Mouse (Mus musculus) testis, adult 2 months (tissue): Measurements from ENCODE around the gene Gm20388. TPM values are rescaled to one million over a fixed set of nuclear protein-coding genes. Genes with fewer than 3 reads are reported as not detected.

Source experiments
- H3K27ac ChIP-seq: fragments of 200-500 bp; 2 replicates; pipeline ENCODE4 v1.5.1; 2012; ENCODE audit warnings: low read depth, low read length; ENCODE audit not compliant: control insufficient read depth, insufficient read depth
- H3K27me3 ChIP-seq: fragments of 200-500 bp; 2 replicates; pipeline ENCODE4 v1.6.1; 2012; ENCODE audit warnings: mild to moderate bottlenecking, low read length, moderate library complexity; ENCODE audit not compliant: control insufficient read depth, insufficient read depth
- H3K36me3 ChIP-seq: fragments of 200-500 bp; 2 replicates; pipeline ENCODE4 v1.6.1; 2012; ENCODE audit warnings: mild to moderate bottlenecking, low read length; ENCODE audit not compliant: control insufficient read depth, insufficient read depth
- H3K4me1 ChIP-seq: fragments of 200-500 bp; 2 replicates; pipeline ENCODE4 v1.6.1; 2012; ENCODE audit warnings: low read length; ENCODE audit not compliant: control insufficient read depth, insufficient read depth
- H3K4me3 ChIP-seq: fragments of 200-500 bp; 2 replicates; pipeline ENCODE4 v1.5.1; 2012; ENCODE audit warnings: low read depth, mild to moderate bottlenecking, low read length, moderate library complexity, mixed read lengths; ENCODE audit not compliant: control insufficient read depth
- CTCF ChIP-seq: fragments of 200-500 bp; IDR thresholded peaks from 2 replicates; pipeline ENCODE4 v1.5.1; 2012; ENCODE audit warnings: low read depth, mild to moderate bottlenecking, inconsistent platforms, low read length, moderate library complexity; ENCODE audit not compliant: control insufficient read depth, insufficient read depth, insufficient replicate concordance
- POLR2A ChIP-seq: fragments of 200-500 bp; IDR thresholded peaks from 2 replicates; pipeline ENCODE4 v1.6.1; 2012; ENCODE audit warnings: low read depth, mild to moderate bottlenecking, inconsistent platforms, low read length, moderate library complexity; ENCODE audit not compliant: control insufficient read depth
- polyA plus RNA-seq: library from polyadenylated mRNA; depleted of rRNA; stranded (reverse); fragments of >200 nt; gene quantifications from 2 replicates; pipeline ENCODE4 v1.2.3, GENCODE M21; 2012

Gene Gm20388
- polyA plus RNA-seq, 1 experiment = 5.6 TPM

DNA sequence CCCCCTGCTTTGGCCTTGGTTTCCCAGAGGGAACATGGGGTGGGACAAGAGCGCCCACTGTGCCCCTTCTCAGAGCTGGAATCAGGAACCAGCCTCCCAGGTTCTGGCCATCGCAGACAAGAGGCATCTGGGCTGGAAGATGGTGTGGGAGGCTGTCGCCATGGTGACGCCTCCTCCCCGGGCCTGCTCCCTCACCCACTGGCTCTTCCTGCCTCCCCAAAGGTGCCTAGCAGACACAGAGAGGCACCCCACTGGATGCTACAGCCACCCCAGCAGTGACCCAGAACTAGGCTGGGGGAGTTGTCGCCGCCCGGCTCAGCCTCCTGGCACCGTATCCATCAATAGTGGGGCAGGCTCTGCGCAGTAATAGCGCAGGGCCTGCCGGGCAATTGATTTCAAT is 530.1 kb downstream of the Gm20388 start:
- Histone ChIP-seq H3K27me3 (no peaks in the 10 kb centered on the region), H3K4me1 (no peaks in the 10 kb centered on the region), H3K4me3 (no peak overlapping the region), H3K27ac (no peak overlapping the region), H3K36me3 (no peaks in the 10 kb centered on the region)
- TF ChIP-seq POLR2A (no peak), CTCF (no peak)

DNA sequence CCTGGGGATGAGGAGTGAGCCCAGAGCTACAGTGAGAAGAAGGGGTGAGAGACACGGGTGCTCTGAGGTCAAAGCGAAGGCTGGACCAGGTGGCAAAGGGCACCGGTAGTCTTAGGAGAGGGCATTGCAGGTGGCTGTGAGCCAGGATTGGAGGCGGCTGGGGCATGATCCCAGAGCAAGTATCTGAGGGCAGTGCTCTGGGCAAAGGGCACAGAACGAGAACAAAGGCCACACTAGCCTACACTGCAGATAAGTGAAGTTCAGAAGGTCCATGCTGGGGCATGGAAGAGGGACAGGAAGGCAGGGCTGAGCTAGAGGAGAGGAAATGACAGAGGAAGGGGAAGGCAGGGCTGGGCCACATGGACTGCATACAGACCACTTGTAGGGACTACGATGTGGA is 531.0 kb downstream of the Gm20388 start:
- Histone ChIP-seq H3K4me1 (no peaks in the 10 kb centered on the region), H3K4me3 (no peak overlapping the region), H3K27ac (no peak overlapping the region), H3K36me3 (no peaks in the 10 kb centered on the region), H3K27me3 (no peaks in the 10 kb centered on the region)
- TF ChIP-seq CTCF (no peak), POLR2A (no peak)

DNA sequence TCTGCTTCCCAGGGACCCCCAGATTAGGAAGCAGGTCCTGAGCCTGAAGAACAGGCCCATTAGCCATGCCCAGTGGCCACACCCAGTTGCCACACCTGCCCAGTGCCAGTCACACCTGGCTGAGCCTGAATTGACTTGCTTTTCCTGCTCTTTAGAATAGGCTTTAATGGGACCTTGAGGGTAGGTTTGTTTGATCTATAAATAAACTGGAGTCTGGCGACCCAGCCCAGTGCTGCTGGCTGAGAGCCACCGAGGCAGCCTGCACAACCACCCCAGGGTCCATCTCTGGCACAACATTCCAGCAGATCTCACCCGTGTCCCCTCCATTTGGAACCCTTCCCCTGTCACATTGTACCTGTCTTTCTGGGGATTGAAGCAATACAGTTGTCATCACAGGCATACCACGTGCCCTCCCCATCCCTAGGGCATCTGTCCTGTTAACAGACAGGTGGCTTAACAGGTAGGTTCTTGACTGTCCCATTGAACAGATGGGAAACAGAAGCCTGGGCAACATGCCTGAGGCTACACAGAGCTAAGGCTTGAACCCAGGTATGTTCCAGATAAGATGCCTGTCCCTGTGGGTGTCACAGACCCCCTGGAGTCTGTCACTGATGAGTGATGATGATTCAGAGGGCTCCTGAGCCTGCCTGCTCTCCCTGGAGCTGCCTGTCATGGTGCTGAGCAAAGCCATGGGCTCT is 531.8 kb downstream of the Gm20388 start:
- Histone ChIP-seq H3K36me3 (no peaks in the 10 kb centered on the region), H3K27ac (no peak overlapping the region), H3K4me3 (no peak overlapping the region), H3K27me3 (no peaks in the 10 kb centered on the region), H3K4me1 (no peaks in the 10 kb centered on the region)
- TF ChIP-seq CTCF (no peak), POLR2A (no peak)

DNA sequence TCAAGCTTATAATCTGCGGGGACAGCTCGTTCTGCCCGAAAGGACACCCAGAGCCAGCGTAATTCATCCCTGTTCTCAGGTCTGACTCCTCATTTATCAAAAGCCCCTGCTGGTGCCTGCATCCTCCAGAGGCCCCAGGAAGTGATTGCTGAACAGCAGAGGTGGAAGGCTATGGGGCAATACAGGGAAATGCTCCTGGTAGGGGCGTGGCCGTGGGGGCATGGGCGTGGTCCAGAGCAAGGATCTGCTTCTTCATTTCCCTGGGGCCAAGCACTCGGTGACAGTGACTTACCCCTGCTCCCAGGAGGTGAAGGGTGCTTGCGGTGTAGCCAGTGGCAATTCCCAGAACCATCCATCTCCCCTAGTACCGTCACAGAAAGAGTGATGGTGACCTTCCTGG is 534.6 kb downstream of the Gm20388 start:
- H3K27ac ChIP-seq = no peak overlapping the region
- H3K36me3 ChIP-seq = no peaks in the 10 kb centered on the region
- no peaks in the 10 kb centered on the region for H3K4me1 ChIP-seq
- H3K4me3 ChIP-seq = no peak overlapping the region
- TF ChIP-seq POLR2A (no peak), CTCF (no peak)
- no peaks in the 10 kb centered on the region for H3K27me3 ChIP-seq

DNA sequence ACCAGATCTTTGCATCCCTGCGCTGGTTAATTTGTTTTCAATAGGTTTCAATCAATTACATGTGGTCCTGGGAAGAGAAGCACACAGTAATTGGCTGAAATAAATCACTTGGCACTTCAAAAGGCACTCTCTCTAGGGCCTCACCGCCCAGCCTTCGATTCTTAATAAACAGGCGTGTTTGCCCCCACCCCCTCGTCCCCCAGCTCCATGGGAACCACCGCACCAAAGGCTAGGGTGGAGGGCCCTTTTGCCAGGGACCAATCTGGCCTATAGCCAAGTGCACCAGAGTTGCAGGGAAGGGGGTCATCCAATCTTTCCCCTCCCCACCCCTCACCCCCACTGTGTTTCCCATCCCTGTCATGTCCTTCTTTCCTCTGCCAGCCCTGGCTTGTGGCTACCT is 537.5 kb downstream of the Gm20388 start:
- Histone ChIP-seq H3K27ac (no peak overlapping the region), H3K4me3 (no peak overlapping the region), H3K4me1 (no peaks in the 10 kb centered on the region), H3K27me3 (no peaks in the 10 kb centered on the region), H3K36me3 (no peaks in the 10 kb centered on the region)
- TF ChIP-seq CTCF (no peak), POLR2A (no peak)

DNA sequence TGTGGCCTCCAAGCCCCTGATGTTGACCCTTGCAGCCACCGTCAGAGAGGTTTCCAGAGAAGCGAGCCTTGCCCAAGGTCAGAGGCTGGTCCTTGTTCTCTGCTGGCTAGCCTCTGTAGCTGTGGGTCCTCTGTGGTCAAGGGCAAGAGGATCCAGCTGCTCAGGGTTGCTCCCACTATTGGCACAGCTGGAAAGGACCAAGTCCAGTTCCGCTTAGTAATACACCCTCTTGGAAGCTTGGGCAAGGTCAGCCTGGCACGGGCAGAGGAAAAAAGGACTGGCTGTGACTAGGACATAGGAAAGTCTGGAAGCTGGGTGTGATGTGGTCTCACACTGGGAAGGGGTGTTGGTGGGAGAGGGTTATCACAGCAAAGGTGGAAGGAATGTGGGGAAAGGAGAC is 538.5 kb downstream of the Gm20388 start:
- Histone ChIP-seq H3K4me3 (no peak overlapping the region), H3K36me3 (no peaks in the 10 kb centered on the region), H3K27ac (no peak overlapping the region), H3K27me3 (no peaks in the 10 kb centered on the region), H3K4me1 (no peaks in the 10 kb centered on the region)
- TF ChIP-seq POLR2A = no peak
- no peak for TF ChIP-seq CTCF

DNA sequence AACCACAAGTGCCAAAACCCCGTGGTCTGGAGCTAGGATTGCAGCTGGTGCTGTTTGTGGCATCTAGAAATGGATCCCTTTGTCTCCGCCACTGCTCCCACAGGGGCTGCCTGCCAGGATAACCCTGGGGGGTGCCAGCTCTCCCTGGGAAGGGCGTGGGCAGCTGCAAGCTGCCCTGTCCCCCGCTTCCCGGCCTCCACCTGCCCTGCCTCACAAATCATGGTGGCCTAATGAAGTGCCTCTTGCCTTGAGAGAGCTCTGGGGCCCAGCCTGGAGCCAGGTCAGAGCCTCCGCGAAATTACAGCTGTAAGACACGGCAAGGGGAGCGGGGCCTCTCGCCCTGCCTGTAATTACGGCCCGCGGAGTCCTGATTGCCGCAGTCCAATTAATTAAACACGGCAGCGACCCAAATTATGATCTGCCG is 539.0 kb downstream of the Gm20388 start:
- no peak overlapping the region for H3K27ac ChIP-seq
- no peaks in the 10 kb centered on the region for H3K4me1 ChIP-seq
- no peaks in the 10 kb centered on the region for H3K36me3 ChIP-seq
- TF ChIP-seq CTCF (no peak), POLR2A (no peak)
- no peaks in the 10 kb centered on the region for H3K27me3 ChIP-seq
- no peak overlapping the region for H3K4me3 ChIP-seq
